ENCODE assay signal across 25 mouse cellular contexts in genomic region chr9:99554052-99554451, GRCm38 (mm10). TPM values are rescaled to one million over a fixed set of nuclear protein-coding genes. Genes with fewer than 3 reads are reported as not detected.
"Had no signal": no experiment of that assay in that cellular context is flagged by ENCODE, and none has a peak within 500 bp of the region (broad histone marks: within the 10 kb centered on the region; RNA-seq: fewer than 3 reads in every experiment).

No protein-coding gene starts in this region.

- ATAC-seq: liver, postnatal 0 days; lung, postnatal 0 days; midbrain, embryonic 13.5 days; midbrain, embryonic 15.5 days had no signal

- H3K27me3 ChIP-seq: liver, embryonic 15.5 days; lung, embryonic 15.5 days; midbrain, embryonic 13.5 days; midbrain, embryonic 15.5 days; neural tube, embryonic 12.5 days had no signal

- H3K4me2 ChIP-seq: liver, embryonic 15.5 days; lung, embryonic 15.5 days; midbrain, embryonic 11.5 days; midbrain, embryonic 13.5 days; midbrain, embryonic 15.5 days; neural tube, embryonic 12.5 days had no signal

- H3K36me3 ChIP-seq: liver, embryonic 15.5 days; lung, embryonic 15.5 days; midbrain, embryonic 13.5 days; midbrain, embryonic 15.5 days; neural tube, embryonic 12.5 days had no signal

- H3K9me3 ChIP-seq: liver, embryonic 15.5 days; lung, embryonic 15.5 days; midbrain, embryonic 13.5 days; midbrain, embryonic 15.5 days; neural tube, embryonic 12.5 days had no signal

- H3K4me3 ChIP-seq: liver, embryonic 15.5 days; lung, embryonic 15.5 days; midbrain, embryonic 13.5 days; midbrain, embryonic 15.5 days; neural tube, embryonic 12.5 days had no signal

- DNase-seq: liver, postnatal 0 days; lung, adult 2 months; lung, postnatal 14 days; lung, postnatal 36 days; retina, postnatal 1 day; right cerebral cortex, adult 18-20 months; right cerebral cortex, postnatal 25 days; right cerebral cortex, postnatal 4 days; spleen, adult 18-20 months; thymus, adult 18-20 months; thymus, postnatal 14 days; thymus, postnatal 36 days had no signal

- H3K4me1 ChIP-seq: lung, embryonic 15.5 days; midbrain, embryonic 13.5 days; midbrain, embryonic 15.5 days; neural tube, embryonic 12.5 days had no signal

- H3K27ac ChIP-seq: liver, embryonic 15.5 days; lung, embryonic 15.5 days; macrophage; midbrain, embryonic 13.5 days; midbrain, embryonic 15.5 days; neural tube, embryonic 12.5 days had no signal

- H3K9ac ChIP-seq: liver, embryonic 15.5 days; liver, postnatal 0 days; lung, embryonic 15.5 days; midbrain, embryonic 13.5 days; midbrain, embryonic 15.5 days; neural tube, embryonic 12.5 days had no signal

RNA-seq across cellular contexts. Expression of gene A4gnt, which starts 58.2 kb away (rescaled TPM):
- total RNA-seq: megakaryocyte, adult 5-6 weeks; midbrain, postnatal 0 days; monocyte, adult 5-6 weeks; neutrophil, adult 5-6 weeks had no signal
- polyA plus RNA-seq: liver, embryonic 15.5 days; liver, postnatal 0 days; lung, adult 2 months; lung, embryonic 15.5 days; lung, postnatal 0 days; macrophage; midbrain, embryonic 11.5 days; midbrain, embryonic 13.5 days; midbrain, embryonic 15.5 days; midbrain, postnatal 0 days; neural tube, embryonic 12.5 days; neural tube, embryonic 14.5 days had no signal
